Mouse (Mus musculus): Measurements from ENCODE around the gene Prpf40a. TPM values are rescaled to one million over a fixed set of nuclear protein-coding genes. Genes with fewer than 3 reads are reported as not detected.

Gene Prpf40a
- 53.6 and 83.0 TPM in 2 replicates for polyA plus RNA-seq (2011; ENCODE audit: insufficient read depth, insufficient read length, low replicate concordance, missing spikeins)

- WGBS: under 1% methylated on average over 52 of the region's 53 CpGs
Observed at GRCm38 (mm10) chr2:53190684-53191511, at the start of gene Prpf40a. Prpf40a (minus strand) TSS chr2:53191284.

GRCm38 (mm10) chr2:53222242-53222641, 31.2 kb upstream of the Prpf40a start:
- 94% methylated on average over 5 of the region's 5 CpGs for WGBS
- TF ChIP-seq CTCF (IDR thresholded peaks at IDR 0.05; ENCODE audit: control insufficient read depth, insufficient read depth, low read length) (no peak), POLR2A (IDR thresholded peaks at IDR 0.05; ENCODE audit: borderline replicate concordance, control insufficient read depth, low read depth, low read length) (no peak)

More at GRCm38 (mm10) chr2:53190684-53191511, at the start of gene Prpf40a:
- H3K27ac ChIP-seq (ENCODE audit: control insufficient read depth, insufficient read depth, low read depth, low read length, poor library complexity): peak within 1 kb of the TSS; percentile 100
- peak within 1 kb of the TSS; percentile 94 for H3K4me3 ChIP-seq (replicated peaks; ENCODE audit: control insufficient read depth, low read depth, low read length)
- TF ChIP-seq CTCF (IDR thresholded peaks at IDR 0.05; ENCODE audit: control insufficient read depth, insufficient read depth, low read length) (no peak), POLR2A (IDR thresholded peaks at IDR 0.05; ENCODE audit: borderline replicate concordance, control insufficient read depth, low read depth, low read length) (peak; percentile 90; the same call in 1 of the 2 replicates)
- H3K4me1 ChIP-seq (ENCODE audit: control insufficient read depth, insufficient read depth, low read length): peaks cover 2% of the 10 kb centered on the region

GRCm38 (mm10) chr2:53213493-53213892, 22.4 kb upstream of the Prpf40a start:
- no peak overlapping the region for H3K27ac ChIP-seq (ENCODE audit: control insufficient read depth, insufficient read depth, low read depth, low read length, poor library complexity)
- no peak overlapping the region for H3K4me3 ChIP-seq (replicated peaks; ENCODE audit: control insufficient read depth, low read depth, low read length)
- TF ChIP-seq POLR2A (IDR thresholded peaks at IDR 0.05; ENCODE audit: borderline replicate concordance, control insufficient read depth, low read depth, low read length) (no peak), CTCF (IDR thresholded peaks at IDR 0.05; ENCODE audit: control insufficient read depth, insufficient read depth, low read length) (no peak)
- WGBS: 89% methylated on average over 1 of the region's 1 CpGs
- H3K4me1 ChIP-seq (ENCODE audit: control insufficient read depth, insufficient read depth, low read length): no peaks in the 10 kb centered on the region

More at GRCm38 (mm10) chr2:53222242-53222641, 31.2 kb upstream of the Prpf40a start:
- Histone ChIP-seq H3K4me1 (ENCODE audit: control insufficient read depth, insufficient read depth, low read length) (no peaks in the 10 kb centered on the region), H3K27ac (ENCODE audit: control insufficient read depth, insufficient read depth, low read depth, low read length, poor library complexity) (no peak overlapping the region), H3K4me3 (replicated peaks; ENCODE audit: control insufficient read depth, low read depth, low read length) (no peak overlapping the region)

- Histone ChIP-seq H3K4me3 (replicated peaks; ENCODE audit: control insufficient read depth, low read depth, low read length) (no peak overlapping the region), H3K27ac (ENCODE audit: control insufficient read depth, insufficient read depth, low read depth, low read length, poor library complexity) (no peak overlapping the region), H3K4me1 (ENCODE audit: control insufficient read depth, insufficient read depth, low read length) (no peaks in the 10 kb centered on the region; the same call in 1 of the 2 replicates)
- TF ChIP-seq CTCF (IDR thresholded peaks at IDR 0.05; ENCODE audit: control insufficient read depth, insufficient read depth, low read length) (no peak), POLR2A (IDR thresholded peaks at IDR 0.05; ENCODE audit: borderline replicate concordance, control insufficient read depth, low read depth, low read length) (no peak)
Observed at GRCm38 (mm10) chr2:53206749-53207148, 15.7 kb upstream of the Prpf40a start.

GRCm38 (mm10) chr2:53204373-53205274, 13.5 kb upstream of the Prpf40a start:
- no peak overlapping the region for H3K27ac ChIP-seq (ENCODE audit: control insufficient read depth, insufficient read depth, low read depth, low read length, poor library complexity)
- 54% methylated on average over 5 of the region's 5 CpGs for WGBS
- TF ChIP-seq POLR2A (IDR thresholded peaks at IDR 0.05; ENCODE audit: borderline replicate concordance, control insufficient read depth, low read depth, low read length) (no peak), CTCF (IDR thresholded peaks at IDR 0.05; ENCODE audit: control insufficient read depth, insufficient read depth, low read length) (no peak)
- H3K4me3 ChIP-seq (replicated peaks; ENCODE audit: control insufficient read depth, low read depth, low read length): no peak overlapping the region
- no peaks in the 10 kb centered on the region; the same call in 1 of the 2 replicates for H3K4me1 ChIP-seq (ENCODE audit: control insufficient read depth, insufficient read depth, low read length)

GRCm38 (mm10) chr2:53200164-53200885, 9.2 kb upstream of the Prpf40a start:
- 30% methylated on average over 4 of the region's 4 CpGs for WGBS
- no peak overlapping the region for H3K4me3 ChIP-seq (replicated peaks; ENCODE audit: control insufficient read depth, low read depth, low read length)
- peak overlapping the region; percentile 7; the same call in 1 of the 2 replicates for H3K27ac ChIP-seq (ENCODE audit: control insufficient read depth, insufficient read depth, low read depth, low read length, poor library complexity)
- TF ChIP-seq POLR2A (IDR thresholded peaks at IDR 0.05; ENCODE audit: borderline replicate concordance, control insufficient read depth, low read depth, low read length) (no peak), CTCF (IDR thresholded peaks at IDR 0.05; ENCODE audit: control insufficient read depth, insufficient read depth, low read length) (no peak)
- H3K4me1 ChIP-seq (ENCODE audit: control insufficient read depth, insufficient read depth, low read length): no peaks in the 10 kb centered on the region; the same call in 1 of the 2 replicates

GRCm38 (mm10) chr2:53199203-53199602, 8.1 kb upstream of the Prpf40a start:
- WGBS: 64% methylated on average over 1 of the region's 1 CpGs
- no peaks in the 10 kb centered on the region for H3K4me1 ChIP-seq (ENCODE audit: control insufficient read depth, insufficient read depth, low read length)
- H3K4me3 ChIP-seq (replicated peaks; ENCODE audit: control insufficient read depth, low read depth, low read length): no peak overlapping the region
- H3K27ac ChIP-seq (ENCODE audit: control insufficient read depth, insufficient read depth, low read depth, low read length, poor library complexity): no peak overlapping the region
- no peak for TF ChIP-seq POLR2A (IDR thresholded peaks at IDR 0.05; ENCODE audit: borderline replicate concordance, control insufficient read depth, low read depth, low read length)
- TF ChIP-seq CTCF (IDR thresholded peaks at IDR 0.05; ENCODE audit: control insufficient read depth, insufficient read depth, low read length): no peak

Data from bone marrow, adult 2 months (tissue).